Mouse (Mus musculus): Measurements from ENCODE around the gene Exoc6b. TPM values are rescaled to one million over a fixed set of nuclear protein-coding genes. Genes with fewer than 3 reads are reported as not detected.

The Exoc6b gene
- total and polyA plus RNA-seq, 2 experiments from 2014 or later = 8.0 to 10.2 TPM

- DNase-seq (ENCODE audit: low spot score) = no peak
- H3K4me1 ChIP-seq (ENCODE audit: control insufficient read depth, insufficient read depth) = no peaks in the 10 kb centered on the region
- no peak overlapping the region for H3K4me2 ChIP-seq (ENCODE audit: low read depth, low read length)
- no peaks in the 10 kb centered on the region for H3K36me3 ChIP-seq (replicated peaks; ENCODE audit: control insufficient read depth, insufficient read depth, low read length)
- peaks cover 14% of the 10 kb centered on the region for H3K27me3 ChIP-seq (ENCODE audit: control insufficient read depth, insufficient read depth, low read length)
- ATAC-seq (ENCODE audit: insufficient read depth, low read depth) = no peak
- no peak overlapping the region for H3K9ac ChIP-seq (replicated peaks; ENCODE audit: low read depth, low read length)
- no peak overlapping the region for H3K27ac ChIP-seq (ENCODE audit: low read depth)
- no peaks in the 10 kb centered on the region for H3K9me3 ChIP-seq (replicated peaks; ENCODE audit: control insufficient read depth, low read length)
- 28% methylated on average over 3 of the region's 3 CpGs for WGBS
- no peak overlapping the region for H3K4me3 ChIP-seq (ENCODE audit: low read depth, low read length)
- TF ChIP-seq EP300 (IDR thresholded peaks at IDR 0.05; ENCODE audit: low read depth) = no peak
- no peak for TF ChIP-seq CTCF (IDR thresholded peaks at IDR 0.05; ENCODE audit: low read depth)
These were observed 499.3 kb downstream of the Exoc6b start for GRCm38 (mm10) chr6:84570039-84570438.

- no peaks in the 10 kb centered on the region for H3K36me3 ChIP-seq (replicated peaks; ENCODE audit: control insufficient read depth, insufficient read depth, low read length)
- H3K4me3 ChIP-seq (ENCODE audit: low read depth, low read length) = no peak overlapping the region
- no peaks in the 10 kb centered on the region for H3K9me3 ChIP-seq (replicated peaks; ENCODE audit: control insufficient read depth, low read length)
- H3K4me1 ChIP-seq (ENCODE audit: control insufficient read depth, insufficient read depth) = no peaks in the 10 kb centered on the region
- no peak overlapping the region for H3K4me2 ChIP-seq (ENCODE audit: low read depth, low read length)
- ATAC-seq (ENCODE audit: insufficient read depth, low read depth) = no peak
- TF ChIP-seq CTCF (IDR thresholded peaks at IDR 0.05; ENCODE audit: low read depth) (no peak), EP300 (IDR thresholded peaks at IDR 0.05; ENCODE audit: low read depth) (no peak)
- peaks cover 10% of the 10 kb centered on the region; the same call in 1 of the 2 replicates for H3K27me3 ChIP-seq (ENCODE audit: control insufficient read depth, insufficient read depth, low read length)
- no peak for DNase-seq (ENCODE audit: low spot score)
- H3K9ac ChIP-seq (replicated peaks; ENCODE audit: low read depth, low read length) = no peak overlapping the region
- no peak overlapping the region for H3K27ac ChIP-seq (ENCODE audit: low read depth)
These were observed 499.7 kb downstream of the Exoc6b start for GRCm38 (mm10) chr6:84569590-84569989.

- ATAC-seq (ENCODE audit: insufficient read depth, low read depth) (no peak), DNase-seq (ENCODE audit: low spot score) (no peak)
- no peaks in the 10 kb centered on the region for H3K9me3 ChIP-seq (replicated peaks; ENCODE audit: control insufficient read depth, low read length)
- TF ChIP-seq EP300 (IDR thresholded peaks at IDR 0.05; ENCODE audit: low read depth) = no peak
- TF ChIP-seq CTCF (IDR thresholded peaks at IDR 0.05; ENCODE audit: low read depth) = no peak
- H3K36me3 ChIP-seq (replicated peaks; ENCODE audit: control insufficient read depth, insufficient read depth, low read length) = no peaks in the 10 kb centered on the region
- no peak overlapping the region for H3K4me3 ChIP-seq (ENCODE audit: low read depth, low read length)
- H3K9ac ChIP-seq (replicated peaks; ENCODE audit: low read depth, low read length) = no peak overlapping the region
- no peaks in the 10 kb centered on the region for H3K4me1 ChIP-seq (ENCODE audit: control insufficient read depth, insufficient read depth)
- no peak overlapping the region for H3K4me2 ChIP-seq (ENCODE audit: low read depth, low read length)
- no peak overlapping the region for H3K27ac ChIP-seq (ENCODE audit: low read depth)
- WGBS = 77% methylated on average over 6 of the region's 6 CpGs
- H3K27me3 ChIP-seq (ENCODE audit: control insufficient read depth, insufficient read depth, low read length) = 0 out of 2 replicates have a peak, but pooled peaks cover 6% of the 10 kb centered on the region
These were observed 500.4 kb downstream of the Exoc6b start for GRCm38 (mm10) chr6:84568880-84569279.

Other genes starting within 250 kb of the Exoc6b start
- gene Spr, start 68.3 kb upstream of the Exoc6b start, total RNA-seq (2014; rRNA removed; ENCODE audit: low replicate concordance) = 63.3 and 108 TPM in 2 replicates
- gene Spr, start 68.3 kb upstream of the Exoc6b start, polyA plus RNA-seq (2015; fragmentation: Nextera tagmentation; extraction: Ambion mirVana) = 60.9 and 66.2 TPM in 2 replicates
- not detected in 2 replicates for gene Emx1, start 117.9 kb upstream of the Exoc6b start, total RNA-seq (2014; rRNA removed; ENCODE audit: low replicate concordance)
- not detected in 2 replicates for gene Emx1, start 117.9 kb upstream of the Exoc6b start, polyA plus RNA-seq (2015; fragmentation: Nextera tagmentation; extraction: Ambion mirVana)

Measured in heart, postnatal 0 days (tissue).